In genomic region chr11:84846741-84847474, GRCm38 (mm10) we compare ENCODE assay signal across 18 mouse cellular contexts.
"Had no signal": no experiment of that assay in that cellular context is flagged by ENCODE, and none has a peak within 500 bp of the region (broad histone marks: within the 10 kb centered on the region; RNA-seq: fewer than 3 reads in every experiment).

No protein-coding gene starts in this region.

- H3K27ac ChIP-seq: left cerebral cortex, adult 2 months; liver, embryonic 13.5 days; midbrain, embryonic 12.5 days; neural tube, embryonic 13.5 days; stomach, embryonic 15.5 days had no signal

- H3K27me3 ChIP-seq: liver, embryonic 13.5 days; midbrain, embryonic 12.5 days; neural tube, embryonic 13.5 days; stomach, embryonic 15.5 days had no signal

- H3K4me2 ChIP-seq: liver, embryonic 13.5 days; midbrain, embryonic 12.5 days; neural tube, embryonic 13.5 days; stomach, embryonic 15.5 days had no signal

- DNase-seq: kidney, adult 11 months; kidney, adult 8-10 months; kidney, postnatal 25 days; layer of hippocampus, postnatal 36 days; liver, embryonic 13.5 days; lung, adult 2 months; lung, postnatal 14 days; lung, postnatal 4 days; right cerebral cortex, adult 18-20 months; right cerebral cortex, postnatal 14 days; spleen, adult 18-20 months; thymus, postnatal 36 days had no signal

- H3K4me1 ChIP-seq: liver, embryonic 13.5 days; midbrain, embryonic 12.5 days; neural tube, embryonic 13.5 days; stomach, embryonic 15.5 days had no signal

- H3K4me3 ChIP-seq: left cerebral cortex, adult 2 months; liver, embryonic 13.5 days; midbrain, embryonic 12.5 days; myocyte; neural tube, embryonic 13.5 days; stomach, embryonic 15.5 days had no signal

- ATAC-seq: midbrain, embryonic 16.5 days had no signal

- H3K9me3 ChIP-seq: liver, embryonic 13.5 days; midbrain, embryonic 12.5 days; neural tube, embryonic 13.5 days; stomach, embryonic 15.5 days had no signal

- H3K9ac ChIP-seq: liver, embryonic 13.5 days; midbrain, embryonic 12.5 days; neural tube, embryonic 13.5 days; stomach, embryonic 15.5 days had no signal
